Mouse (Mus musculus) frontal cortex, adult (tissue): ENCODE results near the gene Lamb3.
"Not testable (repeated sequence)": the region's sequence is repeated elsewhere in the genome, so short reads cannot be mapped to it uniquely, and the experiment has no call there.

Experiments
- ATAC-seq: cut with Nextera tagmentation; 2 replicates; pipeline ENCODE4 v1.9.2; 2017; ENCODE audit warnings: mild to moderate bottlenecking, moderate library complexity, mixed read lengths; ENCODE audit not compliant: low TSS enrichment

The Lamb3 gene

GRCm38 (mm10) chr1:193243571-193244193, 36.2 kb downstream of the Lamb3 start:
- ATAC-seq: no peak

- ATAC-seq: no peak
These were observed 36.7 kb downstream of the Lamb3 start for GRCm38 (mm10) chr1:193244235-193244634.

GRCm38 (mm10) chr1:193250026-193250425, 42.5 kb downstream of the Lamb3 start:
- ATAC-seq: peak; percentile 95

- ATAC-seq: no peak
These were observed 43.9 kb downstream of the Lamb3 start for GRCm38 (mm10) chr1:193251386-193251785.

GRCm38 (mm10) chr1:193252616-193253015, 45.1 kb downstream of the Lamb3 start:
- no peak for ATAC-seq

GRCm38 (mm10) chr1:193253895-193254294, 46.4 kb downstream of the Lamb3 start:
- not testable (repeated sequence) for ATAC-seq

- ATAC-seq: no peak
These were observed 47.5 kb downstream of the Lamb3 start for GRCm38 (mm10) chr1:193255032-193255431.

- 0 out of 2 replicates have a peak, but pooled peaks have one; percentile 45 for ATAC-seq
These were observed 48.2 kb downstream of the Lamb3 start for GRCm38 (mm10) chr1:193255488-193256288.

- ATAC-seq: no peak
These were observed 48.7 kb downstream of the Lamb3 start for GRCm38 (mm10) chr1:193256289-193256577.

GRCm38 (mm10) chr1:193256621-193257098, 49.2 kb downstream of the Lamb3 start:
- ATAC-seq: 0 out of 2 replicates have a peak, but pooled peaks have one; percentile 12

- peak; percentile 54; the same call in 1 of the 2 replicates for ATAC-seq
These were observed 52.1 kb downstream of the Lamb3 start for GRCm38 (mm10) chr1:193259559-193259958.

- ATAC-seq: no peak
These were observed 54.5 kb downstream of the Lamb3 start for GRCm38 (mm10) chr1:193261897-193262548.

GRCm38 (mm10) chr1:193263026-193263907, 55.8 kb downstream of the Lamb3 start:
- ATAC-seq: no peak

- no peak for ATAC-seq
These were observed 56.6 kb downstream of the Lamb3 start, which contains the start of gene Hsd11b1 for GRCm38 (mm10) chr1:193263955-193264598. Gene Hsd11b1 (minus strand): TSS chr1:193264075.

GRCm38 (mm10) chr1:193265734-193266133, 58.2 kb downstream of the Lamb3 start:
- ATAC-seq: no peak

GRCm38 (mm10) chr1:193270965-193271763, 63.7 kb downstream of the Lamb3 start:
- ATAC-seq: no peak

- ATAC-seq: peak; percentile 74
These were observed 64.8 kb downstream of the Lamb3 start for GRCm38 (mm10) chr1:193272137-193272915.

- peak; percentile 82 for ATAC-seq
These were observed 65.6 kb downstream of the Lamb3 start, which contains the start of gene G0s2 for GRCm38 (mm10) chr1:193272916-193273601. Gene G0s2 (minus strand): TSS chr1:193273217.
